Mouse (Mus musculus) kidney, postnatal 4 days (tissue): ENCODE data around the gene Irf3.

Experiments used
- DNase-seq, 2 experiments: peaks; one replicate each; pipeline ENCODE4 v3.0.0; 2021; ENCODE audit warnings: mixed read lengths in 2 of 2

The Irf3 gene

DNA sequence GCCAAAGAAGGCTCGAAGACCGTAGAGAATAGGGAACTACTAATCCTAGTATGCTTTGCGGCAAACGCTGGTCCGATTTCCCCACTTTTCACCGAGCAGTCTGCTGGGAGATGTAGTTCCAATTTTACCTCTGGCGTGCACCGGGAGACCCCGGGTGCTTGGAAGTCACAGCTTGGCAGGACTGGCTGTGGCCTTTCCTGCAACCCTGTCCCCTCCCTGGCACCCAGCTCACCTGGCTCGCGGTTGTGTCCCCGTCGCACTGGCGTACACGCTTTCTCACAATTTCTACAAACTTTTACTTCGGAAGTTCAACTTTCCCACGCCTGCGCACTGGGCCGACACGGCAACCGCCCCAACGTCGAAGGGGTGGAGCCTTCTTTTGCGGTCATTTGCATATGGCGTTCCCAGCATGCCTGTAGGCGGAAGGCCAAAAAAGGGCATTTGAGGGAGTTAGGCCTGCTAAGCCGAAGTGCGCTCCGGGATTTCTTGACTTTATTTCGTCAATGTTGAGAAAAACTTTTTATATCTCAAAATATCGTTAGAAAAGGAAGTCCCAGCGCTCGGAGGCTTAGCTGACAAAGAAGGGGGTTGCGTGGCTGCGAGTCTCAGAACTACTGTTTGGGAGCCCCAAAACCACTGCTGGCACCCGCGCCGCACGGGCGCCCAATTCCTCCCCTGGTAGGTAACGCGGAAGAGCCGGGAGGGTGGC is at the start of gene Irf3:
TSS of gene Irf3 (plus strand) at position 418 of the 709 bp plus-strand sequence.
- DNase-seq = peak; percentile 96 to 98

DNA sequence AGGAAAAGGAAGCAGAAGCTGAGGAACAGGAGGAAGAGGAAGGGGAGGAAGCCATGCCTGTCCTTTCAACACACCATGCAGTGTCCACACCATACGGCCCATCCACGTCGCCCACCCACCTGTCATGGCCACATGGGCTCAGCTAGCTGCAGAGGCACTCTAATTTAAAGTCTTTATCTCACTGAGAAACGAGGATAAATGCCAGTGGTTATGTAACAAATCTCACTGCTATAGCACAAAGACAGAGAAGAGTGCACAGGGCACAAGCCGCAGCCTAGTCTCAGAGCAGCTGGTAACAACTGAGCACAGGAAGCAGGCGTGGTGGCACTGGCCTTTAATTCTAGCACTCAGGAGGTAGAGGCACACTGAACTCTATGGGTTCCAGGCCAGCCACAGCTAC is 47.5 kb upstream of the Irf3 start:
- no peak for DNase-seq

DNA sequence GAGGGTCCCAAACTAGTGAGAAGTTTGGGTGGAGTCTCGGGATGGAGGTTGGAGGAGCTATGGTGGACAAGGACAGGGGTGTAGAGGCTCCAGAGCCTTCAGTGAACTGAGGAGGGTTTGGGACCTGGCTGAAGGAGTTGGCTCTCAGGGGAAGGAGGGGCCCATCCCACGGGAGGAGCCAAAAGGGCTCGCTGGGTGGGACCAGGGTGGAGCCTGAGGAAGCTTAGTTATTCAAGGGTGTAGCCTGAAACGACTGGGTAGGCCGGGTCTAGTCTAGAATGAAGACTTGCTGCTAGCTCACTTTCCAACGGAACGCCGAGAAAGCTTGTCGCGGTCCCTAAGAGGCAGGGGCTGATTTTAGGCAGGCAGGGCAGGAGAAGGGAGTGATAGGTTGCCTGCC is 45.5 kb upstream of the Irf3 start:
- DNase-seq = peak; percentile 81 to 88

DNA sequence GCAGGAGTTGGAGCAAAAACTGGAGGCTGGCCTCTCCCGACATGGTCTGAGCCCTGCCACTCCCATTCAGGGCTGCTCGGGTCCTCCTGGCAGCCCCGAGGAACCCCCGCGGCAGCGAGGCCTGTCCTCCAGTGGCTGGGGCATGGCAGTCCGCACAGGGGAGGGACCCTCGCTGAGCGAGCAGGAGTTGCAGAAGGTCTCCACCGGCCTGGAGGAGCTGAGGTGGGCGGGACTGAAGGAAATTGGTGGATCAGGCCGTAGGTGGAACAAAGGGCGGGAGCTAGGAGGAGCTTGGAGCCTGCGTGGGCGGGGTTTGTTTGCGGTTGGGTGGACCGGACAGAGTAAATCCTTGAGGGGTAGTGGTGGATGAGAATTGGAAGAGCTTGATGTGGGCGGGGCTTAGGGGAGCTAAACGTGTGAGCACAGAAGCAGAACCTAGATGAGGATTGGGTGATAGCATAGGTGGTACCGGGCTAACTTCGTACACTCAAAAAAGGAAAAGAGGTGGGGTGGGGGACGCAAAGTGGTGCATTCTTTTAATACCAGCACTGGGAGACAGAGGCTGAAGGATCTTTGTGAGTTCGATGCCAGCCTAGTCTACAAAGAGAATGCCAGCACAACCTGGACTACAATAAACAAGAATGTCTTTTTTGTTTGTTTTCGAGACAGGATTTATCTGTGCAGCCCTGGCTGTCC is 44.7 kb upstream of the Irf3 start:
- DNase-seq = peak; percentile 97

DNA sequence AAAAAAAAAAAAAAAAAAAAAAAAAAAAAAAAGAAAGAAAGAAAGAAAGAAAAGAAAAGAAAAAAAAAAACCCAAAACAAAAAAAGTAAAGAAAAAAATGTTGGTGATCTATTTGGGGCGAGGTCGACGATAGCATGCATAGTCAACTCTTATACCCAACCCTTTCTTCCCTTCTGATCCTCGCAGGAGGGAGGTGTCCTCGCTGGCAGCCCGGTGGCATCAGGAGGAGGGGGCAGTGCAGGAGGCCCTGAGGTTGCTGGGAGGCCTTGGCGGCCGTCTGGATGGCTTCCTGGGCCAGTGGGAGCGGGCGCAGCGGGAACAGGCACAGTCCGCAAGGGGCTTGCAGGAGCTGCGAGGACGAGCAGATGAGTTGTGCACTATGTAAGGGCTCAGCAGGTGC is 43.9 kb upstream of the Irf3 start:
- no peak for DNase-seq

DNA sequence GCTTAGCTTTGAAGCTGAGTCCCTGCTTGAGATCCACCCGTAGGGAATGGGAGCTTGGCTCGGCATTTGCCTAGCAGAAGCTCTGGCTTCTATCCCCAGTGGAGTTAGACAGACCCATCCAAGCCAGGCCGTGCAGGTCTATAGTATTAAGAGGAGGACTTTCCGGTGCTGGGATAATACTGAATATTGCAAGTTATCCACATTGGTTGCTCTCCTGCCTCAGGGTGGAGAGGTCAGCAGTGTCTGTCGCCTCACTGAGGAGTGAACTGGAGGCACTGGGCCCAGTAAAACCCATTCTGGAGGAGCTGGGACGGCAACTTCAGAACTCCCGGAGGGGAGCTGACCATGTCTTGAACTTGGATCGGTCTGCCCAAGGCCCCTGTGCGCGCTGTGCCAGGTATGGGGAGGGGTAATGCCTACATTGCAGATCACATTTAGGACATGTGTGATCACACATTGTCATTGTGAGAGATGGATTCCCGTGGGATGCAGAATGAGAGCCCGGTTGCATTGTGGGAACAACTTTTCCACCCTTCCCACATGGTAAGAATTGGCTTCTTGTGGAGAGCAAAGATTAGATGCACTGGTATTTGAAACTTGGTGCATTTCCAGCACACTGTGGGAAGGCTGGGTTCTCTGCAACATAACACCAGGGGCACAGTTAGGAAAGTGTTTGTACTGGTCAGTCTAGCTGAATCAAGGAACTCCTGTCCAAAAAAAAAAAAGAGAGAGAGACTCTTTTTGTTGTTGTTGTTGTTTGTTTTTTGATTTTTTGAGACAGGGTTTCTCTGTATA is 43.2 kb upstream of the Irf3 start:
- DNase-seq = no peak

DNA sequence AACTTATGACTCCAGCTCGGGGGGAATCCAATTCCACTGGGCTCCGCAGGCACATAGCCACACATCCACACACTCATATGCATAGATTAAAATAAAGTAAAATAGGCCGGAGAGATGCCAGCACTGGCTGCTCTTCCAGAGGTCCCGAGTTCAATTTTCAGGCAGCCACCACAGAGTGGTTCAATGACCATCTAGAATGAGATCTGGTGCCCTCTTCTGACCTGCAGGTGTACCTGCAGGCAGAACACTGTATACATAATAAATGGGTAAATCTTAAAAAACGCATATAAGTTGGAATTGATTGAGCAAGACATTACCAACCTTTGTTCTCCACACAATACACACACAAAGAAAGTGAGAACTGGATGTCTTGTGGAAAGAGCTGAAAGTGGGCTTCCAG is 41.8 kb upstream of the Irf3 start:
- DNase-seq = no peak

DNA sequence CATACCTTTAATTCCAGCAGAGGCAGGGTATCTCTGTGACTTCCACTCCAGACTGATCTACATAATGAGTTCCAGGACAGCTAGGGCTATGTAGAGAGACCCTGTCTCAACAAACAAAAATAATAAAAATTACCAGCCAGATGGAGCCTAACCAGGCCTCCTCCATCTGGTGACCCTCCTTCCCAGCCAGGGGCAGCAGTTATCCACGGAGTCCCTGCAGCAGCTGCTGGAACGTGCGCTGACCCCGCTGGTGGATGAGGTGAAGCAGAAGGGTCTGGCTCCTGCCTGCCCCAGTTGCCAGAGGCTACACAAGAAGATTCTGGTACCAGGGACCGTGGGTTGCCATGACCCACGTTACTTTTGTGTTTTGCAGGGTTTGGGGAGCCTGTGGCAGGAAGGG is 41.2 kb upstream of the Irf3 start:
- no peak for DNase-seq

DNA sequence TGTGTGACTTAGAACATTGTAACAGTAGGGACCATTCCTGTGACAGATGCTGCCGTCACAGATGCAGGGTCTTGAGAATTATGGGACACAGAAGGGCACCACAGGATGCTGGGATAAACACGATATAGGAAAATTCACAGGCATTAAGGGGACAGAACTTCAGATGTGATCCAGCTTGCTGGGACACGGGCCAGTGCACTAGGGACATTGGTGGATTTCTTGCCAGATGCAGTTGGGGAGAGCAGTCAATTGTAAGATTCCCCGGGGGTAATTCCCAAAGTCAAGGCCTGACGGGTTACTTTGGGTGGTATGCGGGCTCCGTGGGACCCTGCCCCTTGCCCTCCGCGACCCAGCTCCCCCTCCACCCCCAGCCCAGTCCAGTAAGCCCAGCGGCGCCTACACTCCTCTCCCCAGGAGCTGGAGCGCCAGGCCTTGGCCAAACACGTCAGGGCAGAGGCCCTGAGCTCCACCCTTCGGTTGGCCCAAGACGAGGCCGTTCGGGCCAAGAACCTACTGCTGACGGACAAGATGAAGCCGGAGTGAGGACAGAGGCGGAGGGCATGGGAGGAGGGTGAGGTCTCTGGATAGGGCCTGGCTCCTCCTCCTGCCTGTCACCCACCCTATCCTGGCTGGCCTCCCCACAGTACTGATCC is 40.1 kb upstream of the Irf3 start:
- peak; percentile 40 to 48 for DNase-seq

DNA sequence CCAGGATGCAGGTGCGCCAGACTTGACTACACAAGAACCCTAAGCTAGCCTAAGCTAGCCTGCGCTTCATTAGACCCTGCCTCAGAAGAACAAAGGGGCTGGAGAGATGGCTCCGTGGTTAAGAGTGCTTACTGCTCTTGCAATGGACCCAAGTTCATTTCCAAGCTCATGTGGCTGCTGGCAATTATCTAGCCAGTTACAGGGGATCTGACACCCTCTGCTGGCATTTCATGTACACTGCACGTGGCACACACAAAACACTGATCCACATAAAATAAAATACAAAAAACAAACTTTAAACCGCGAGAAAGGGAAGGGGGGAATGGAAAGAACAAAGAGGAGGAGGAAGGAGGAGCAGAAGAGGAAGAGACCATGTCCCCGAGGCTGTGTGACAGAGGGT is 39.2 kb upstream of the Irf3 start:
- peak; percentile 65 to 77 for DNase-seq

DNA sequence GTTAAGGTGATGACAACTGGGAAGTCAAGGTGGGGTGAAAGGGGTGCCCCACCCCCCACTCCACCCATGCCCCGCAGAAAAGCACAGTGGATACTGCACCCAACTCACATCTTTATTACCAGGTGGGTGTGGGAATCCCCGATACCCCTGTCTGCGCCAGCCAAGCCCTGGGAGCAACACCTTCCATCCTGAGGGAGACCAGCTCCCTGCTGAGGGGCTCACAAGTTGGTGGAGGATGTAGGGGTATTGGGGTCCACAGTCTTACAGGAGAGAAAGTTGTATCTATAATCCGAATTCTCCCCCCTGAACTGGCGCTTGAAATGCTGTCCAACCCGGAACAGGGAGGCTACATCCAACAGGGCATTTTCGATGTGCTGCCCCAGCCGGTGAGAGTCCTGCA is 38.2 kb upstream of the Irf3 start:
- no peak for DNase-seq

DNA sequence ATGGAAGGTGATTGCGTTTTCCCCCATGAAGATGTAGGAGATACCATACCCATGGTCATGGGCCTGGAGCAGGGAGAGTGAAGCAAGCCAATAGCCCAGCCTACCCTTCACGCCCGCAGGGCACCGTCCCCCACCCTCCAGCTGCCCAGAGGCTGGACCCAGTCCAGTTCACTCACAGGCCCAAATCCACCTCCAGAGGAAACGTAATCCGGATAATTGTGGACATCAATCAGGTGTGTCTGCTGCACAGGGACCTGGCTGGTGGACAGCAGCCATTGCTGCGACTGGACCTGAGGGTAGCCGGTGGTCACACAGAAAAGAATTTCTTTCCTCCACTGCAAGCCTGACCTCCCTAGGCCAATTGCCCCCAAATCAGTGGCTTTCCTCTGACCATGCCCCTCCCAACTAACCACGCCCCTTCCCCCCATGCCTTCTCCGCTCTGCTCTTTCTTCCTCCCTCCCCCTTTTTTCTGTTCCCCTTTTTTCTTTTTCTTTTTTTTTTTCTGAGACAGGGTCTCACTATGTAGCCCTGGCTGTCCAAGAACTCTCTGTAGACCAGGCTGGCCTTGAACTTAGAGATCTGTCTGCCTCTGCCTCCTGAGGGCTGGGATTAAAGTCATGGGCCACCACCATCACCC is 37.5 kb upstream of the Irf3 start:
- DNase-seq = no peak

DNA sequence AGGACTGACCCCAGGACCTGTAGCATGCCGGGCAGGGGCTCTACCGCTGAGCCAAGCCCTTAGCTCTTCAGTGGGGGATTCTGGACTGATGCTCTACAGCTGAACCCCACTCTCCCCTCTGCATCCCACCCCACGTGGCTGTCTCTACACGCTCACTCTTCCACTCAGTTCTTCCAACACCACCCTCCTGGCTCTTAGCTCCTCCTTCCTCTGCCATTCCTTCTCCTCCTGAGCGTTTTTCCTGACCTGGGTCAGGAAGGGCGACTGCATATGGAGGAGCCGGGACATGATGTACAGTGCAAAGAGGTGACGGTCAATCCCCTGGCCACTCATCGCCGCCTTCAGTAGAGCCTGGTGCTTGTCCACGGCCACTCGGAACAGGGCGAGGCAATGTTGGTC is 36.9 kb upstream of the Irf3 start:
- no peak for DNase-seq

DNA sequence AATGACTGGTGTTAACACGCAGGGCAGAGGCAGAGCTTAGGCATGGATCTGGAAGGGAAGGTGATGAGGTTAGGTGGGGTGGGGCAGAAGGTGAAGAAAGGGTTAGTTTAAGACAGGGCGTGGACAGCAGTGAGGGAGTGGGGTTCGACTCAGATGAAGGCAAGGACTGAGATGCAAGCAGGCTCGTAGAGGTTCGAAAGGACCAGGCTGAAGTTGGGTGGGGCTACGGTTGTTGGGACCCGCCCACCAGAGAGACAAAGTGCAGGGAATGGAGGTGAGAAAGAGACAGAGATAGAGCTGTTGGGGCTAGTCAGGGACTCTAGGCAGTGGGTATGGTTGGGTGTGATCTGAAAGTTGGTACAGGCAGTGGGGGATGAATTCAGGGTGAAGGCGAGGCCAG is 35.1 kb upstream of the Irf3 start:
- no peak for DNase-seq

DNA sequence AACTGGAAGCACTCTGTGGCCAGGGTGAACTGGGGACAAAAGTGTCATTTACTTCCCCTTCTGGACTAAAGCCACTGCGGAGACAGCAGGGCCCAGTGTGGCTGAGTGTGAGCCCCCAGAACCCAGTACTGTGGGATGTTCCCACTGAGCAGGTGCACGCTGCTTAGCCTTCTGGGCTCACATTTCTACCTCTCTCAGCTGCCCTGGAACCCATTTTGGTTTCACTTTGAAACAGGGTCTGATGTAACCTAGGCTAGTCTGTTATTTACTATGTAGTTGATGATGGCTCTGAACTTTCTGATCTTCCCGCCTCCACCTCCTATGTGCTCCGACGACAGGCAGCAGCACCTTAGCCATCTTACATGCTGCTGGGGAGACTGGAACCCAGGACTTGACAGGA is 34.6 kb upstream of the Irf3 start:
- no peak for DNase-seq

DNA sequence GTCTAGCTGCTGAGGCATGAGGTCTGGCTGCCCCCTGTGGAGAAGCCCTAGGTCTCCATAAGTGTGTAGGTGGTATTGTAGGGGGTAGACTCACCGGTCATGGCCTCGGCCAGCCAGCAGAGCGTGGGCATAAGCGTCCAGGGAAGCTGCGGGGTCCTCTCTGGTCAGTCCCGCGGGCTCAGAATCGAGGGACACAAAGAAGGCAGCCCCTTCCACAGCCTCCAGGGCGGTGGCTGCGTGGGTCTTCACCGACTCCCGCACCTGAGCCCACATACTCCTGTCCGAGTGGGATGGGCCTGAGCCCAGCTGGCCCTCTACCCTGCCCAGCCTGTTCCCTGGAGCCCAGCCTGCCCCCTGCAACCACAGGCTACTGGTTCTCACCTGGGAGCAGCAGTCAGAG is 32.5 kb upstream of the Irf3 start:
- no peak for DNase-seq

DNA sequence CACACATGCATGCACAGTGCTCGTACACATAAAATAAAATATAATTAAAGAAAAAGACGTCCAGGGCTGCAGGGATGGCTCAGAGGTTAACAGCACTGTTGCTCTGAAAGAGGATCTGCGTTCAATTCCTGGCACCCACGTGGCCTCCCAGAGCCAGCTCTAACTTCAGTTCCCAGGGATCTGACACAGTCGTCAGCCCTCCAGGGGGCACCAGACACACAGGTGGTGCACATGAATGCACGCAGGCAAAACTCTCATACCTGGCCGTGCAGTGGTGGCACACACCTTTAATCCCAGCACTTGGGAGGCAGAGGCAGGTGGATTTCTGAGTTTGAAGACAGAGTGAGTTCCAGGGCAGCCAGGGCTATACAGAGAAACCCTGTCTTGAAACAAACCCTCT is 31.5 kb upstream of the Irf3 start:
- DNase-seq = peak in 1 of 2 experiments; percentile 32

DNA sequence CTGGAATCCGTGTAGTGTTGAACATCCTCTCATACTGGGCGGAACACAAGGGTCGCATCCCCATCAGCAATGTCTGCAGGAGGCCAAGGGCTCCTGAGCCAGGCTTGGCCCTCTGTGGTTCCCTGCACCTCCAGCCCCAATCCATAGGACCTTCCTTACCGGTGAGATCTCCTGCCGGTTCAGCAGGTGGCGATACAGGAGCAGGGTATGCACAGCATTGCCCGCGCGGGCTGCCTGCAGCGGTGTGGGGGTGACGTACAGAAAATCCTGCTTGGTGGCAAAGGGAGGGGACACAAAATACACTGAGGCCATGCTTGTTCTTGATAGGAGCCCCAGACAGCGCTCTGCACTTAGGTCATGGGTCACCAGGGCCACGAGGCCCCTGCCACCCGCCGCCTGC is 30.8 kb upstream of the Irf3 start:
- no peak for DNase-seq

DNA sequence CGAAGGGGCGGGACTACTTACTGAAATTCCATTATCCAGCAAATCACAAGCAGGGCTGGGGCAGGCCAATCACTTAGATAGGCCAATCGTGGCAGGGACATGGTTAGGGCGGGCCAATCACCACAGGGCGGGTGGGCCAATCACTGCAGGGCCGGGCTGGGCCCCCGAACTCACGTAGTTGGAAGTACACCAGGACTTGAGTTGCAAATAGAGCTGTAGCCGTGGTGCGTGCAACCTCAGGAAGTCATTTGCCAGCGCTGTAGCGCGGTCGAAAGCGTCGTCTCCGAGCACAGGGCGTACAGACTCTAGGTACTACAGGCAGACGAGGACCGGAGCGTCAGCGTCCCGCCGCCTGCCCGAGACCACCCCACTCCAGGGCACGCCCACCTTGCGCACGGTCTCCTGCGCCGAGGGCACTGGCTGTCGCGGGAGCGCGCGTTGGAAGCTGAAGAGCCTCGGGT is 27.2 kb upstream of the Irf3 start:
- peak; percentile 89 to 94 for DNase-seq

DNA sequence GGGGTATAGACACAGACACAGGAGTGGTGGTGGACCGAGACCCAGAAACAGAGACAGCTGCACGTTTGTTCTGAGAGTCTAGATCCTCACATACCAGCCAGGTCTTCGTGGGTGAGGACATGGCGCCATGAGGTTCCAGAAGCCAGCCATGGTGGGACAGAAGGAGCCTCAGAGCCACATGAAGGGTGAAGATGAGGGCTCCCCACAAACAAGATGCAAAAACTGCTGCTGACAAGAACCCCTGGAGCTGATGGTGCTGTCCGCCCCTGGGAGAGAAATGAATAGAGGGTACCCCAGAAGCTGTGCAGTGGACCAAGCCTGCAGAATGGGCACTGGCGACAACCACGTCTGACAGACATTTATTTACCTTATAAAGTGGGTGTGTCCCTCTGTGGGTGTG is 26.3 kb upstream of the Irf3 start:
- no peak for DNase-seq

DNA sequence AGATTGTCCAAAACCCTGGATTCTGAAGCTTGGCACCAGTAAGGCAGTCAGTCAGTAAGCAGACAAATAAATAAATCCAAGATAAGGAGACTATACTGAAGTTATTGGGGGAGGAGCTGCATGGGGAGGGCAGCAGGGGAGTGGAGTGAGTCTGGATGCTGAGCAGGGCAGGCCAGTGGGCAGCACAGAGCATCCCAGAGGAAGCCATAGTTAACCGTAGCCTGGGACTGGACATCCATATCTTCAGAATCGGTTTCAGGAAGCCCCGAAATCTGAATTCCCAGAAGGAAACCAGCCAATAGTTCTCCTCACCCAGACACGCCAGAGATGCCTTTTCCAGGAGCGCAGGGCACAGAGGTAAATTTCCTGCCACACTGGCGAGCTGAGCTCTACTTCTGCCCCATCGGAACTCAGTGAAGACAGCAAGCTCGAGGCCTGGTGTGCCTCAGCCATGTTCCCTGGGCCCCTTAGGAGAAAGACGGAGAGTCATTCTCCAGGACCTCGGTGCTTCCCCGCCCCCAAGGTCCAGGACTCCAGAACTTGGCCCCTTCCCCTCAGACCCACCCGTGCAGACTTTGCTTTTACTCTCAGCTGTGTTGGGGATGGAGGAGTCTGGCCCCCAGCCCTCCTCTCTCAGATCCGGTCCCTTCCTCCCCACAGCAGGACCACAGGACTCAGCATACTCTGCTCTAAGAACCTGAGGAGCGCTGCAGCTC is 23.9 kb upstream of the Irf3 start:
- DNase-seq = no peak
